Mouse (Mus musculus) heart, postnatal 10 days (tissue): Measurements from ENCODE around the gene Bloc1s5. TPM values are rescaled to one million over a fixed set of nuclear protein-coding genes. Genes with fewer than 3 reads are reported as not detected.
"Not testable (repeated sequence)": the region's sequence is repeated elsewhere in the genome, so short reads cannot be mapped to it uniquely, and the experiment has no call there.

ENCODE experiments used
- DNase-seq, 2 experiments: peaks; one replicate each; pipeline ENCODE4 v3.0.0; 2021
- intact Hi-C: fragments of 180-260 bp; cut with DNase I; formaldehyde crosslinking; loops from one replicate; pipeline ENCODE4 v1.15.1; 2025
- total RNA-seq, 2 experiments: library from RNA; stranded (reverse); gene quantifications; 2 replicates each; pipeline ENCODE4 v1.2.3; 2021

Bloc1s5 gene
- total RNA-seq, 2 experiments from 2014 or later: 10.4 to 13.0 TPM

- intact Hi-C loops: no loop called here
- DNase-seq: no peak
These were observed 11.6 kb downstream of the Bloc1s5 start for GRCm38 (mm10) chr13:38623296-38623695.

- intact Hi-C loops, DNase-seq: not testable (repeated sequence)
These were observed 16.8 kb downstream of the Bloc1s5 start for GRCm38 (mm10) chr13:38618001-38618630.

- peak in 1 of 2 experiments; percentile 22 for DNase-seq
- intact Hi-C loops: no loop called here
These were observed 18.0 kb downstream of the Bloc1s5 start for GRCm38 (mm10) chr13:38616887-38617286.

GRCm38 (mm10) chr13:38615656-38616055 lies 19.3 kb downstream of the Bloc1s5 start:
- no peak for DNase-seq
- intact Hi-C loops: no loop called here

GRCm38 (mm10) chr13:38614298-38614697 lies 20.6 kb downstream of the Bloc1s5 start:
- intact Hi-C loops: no loop called here
- no peak for DNase-seq

GRCm38 (mm10) chr13:38613583-38613982 lies 21.3 kb downstream of the Bloc1s5 start:
- intact Hi-C loops: no loop called here
- DNase-seq: no peak

- intact Hi-C loops: no loop called here
- no peak for DNase-seq
These were observed 22.3 kb downstream of the Bloc1s5 start for GRCm38 (mm10) chr13:38612608-38613007.

GRCm38 (mm10) chr13:38612179-38612578 lies 22.7 kb downstream of the Bloc1s5 start:
- DNase-seq: no peak
- intact Hi-C loops: no loop called here

- DNase-seq: peak; percentile 21 to 24
- intact Hi-C loops: no loop called here
These were observed 24.6 kb downstream of the Bloc1s5 start for GRCm38 (mm10) chr13:38610336-38610735.

- intact Hi-C loops: no loop called here
- DNase-seq: no peak
These were observed 27.8 kb downstream of the Bloc1s5 start for GRCm38 (mm10) chr13:38607130-38607529.

GRCm38 (mm10) chr13:38605353-38605752 lies 29.6 kb downstream of the Bloc1s5 start:
- peak in 1 of 2 experiments; percentile 46 for DNase-seq
- intact Hi-C loops: no loop called here

- intact Hi-C loops: no loop called here
- DNase-seq: no peak
These were observed 31.9 kb downstream of the Bloc1s5 start for GRCm38 (mm10) chr13:38602966-38603365.

- intact Hi-C loops: no loop called here
- peak in 1 of 2 experiments; percentile 18 for DNase-seq
These were observed 32.6 kb downstream of the Bloc1s5 start for GRCm38 (mm10) chr13:38602243-38602832.

GRCm38 (mm10) chr13:38600811-38601210 lies 34.1 kb downstream of the Bloc1s5 start:
- intact Hi-C loops: no loop called here
- DNase-seq: no peak

GRCm38 (mm10) chr13:38597076-38597475 lies 37.8 kb downstream of the Bloc1s5 start:
- DNase-seq: no peak
- intact Hi-C loops: loop anchor here (1.0 to 5.0 kb wide), 2 partner anchors 252 to 530 kb away; partner anchors contain the start of gene Bmp6

- intact Hi-C loops: loop anchor here (5.0 kb wide), 1 partner anchor 529 kb away; no protein-coding TSS in a partner anchor
- no peak for DNase-seq
These were observed 38.4 kb downstream of the Bloc1s5 start for GRCm38 (mm10) chr13:38596461-38596860.

- peak; percentile 60 to 69 for DNase-seq
- intact Hi-C loops: no loop called here
These were observed 41.8 kb downstream of the Bloc1s5 start for GRCm38 (mm10) chr13:38593114-38593513.

- intact Hi-C loops: loop anchor here (10.0 kb wide), 1 partner anchor 363 kb away; no protein-coding TSS in a partner anchor
- no peak for DNase-seq
These were observed 47.6 kb downstream of the Bloc1s5 start for GRCm38 (mm10) chr13:38587350-38587749.

GRCm38 (mm10) chr13:38586451-38586850 lies 48.5 kb downstream of the Bloc1s5 start:
- no peak for DNase-seq
- intact Hi-C loops: loop anchor here (10.0 kb wide), 1 partner anchor 362 kb away; no protein-coding TSS in a partner anchor

GRCm38 (mm10) chr13:38582768-38583167 lies 52.1 kb downstream of the Bloc1s5 start:
- DNase-seq: peak; percentile 55 to 61
- intact Hi-C loops: loop anchor here (5.0 to 10.0 kb wide), 4 partner anchors 55 to 358 kb away; partner anchors contain the start of gene Txndc5

- intact Hi-C loops: loop anchor here (1.0 to 10.0 kb wide), 5 partner anchors 54 to 356 kb away; partner anchors contain the start of gene Txndc5
- peak; percentile 81 to 83 for DNase-seq
These were observed 54.1 kb downstream of the Bloc1s5 start for GRCm38 (mm10) chr13:38580601-38581457.
